Mouse (Mus musculus) midbrain, embryonic 11.5 days (tissue): ENCODE data around the gene Pmepa1. TPM values are rescaled to one million over a fixed set of nuclear protein-coding genes. Genes with fewer than 3 reads are reported as not detected.

ENCODE experiments used
- ATAC-seq: fragments of 200-750 bp; cut with Nextera tagmentation; 2 replicates; pipeline ENCODE4 v1.8.0; 2017; ENCODE audit warnings: moderate TSS enrichment, moderate library complexity; ENCODE audit not compliant: low FRiP score
- DNase-seq: peaks from one replicate; pipeline ENCODE4 v3.0.0; 2015; ENCODE audit warnings: low spot score; ENCODE audit errors: missing footprints
- H3K27ac ChIP-seq: fragments of 300-500 bp; sonication (generic); 2 replicates; pipeline ENCODE4 v1.5.1; 2014; ENCODE audit warnings: low read depth, low read length
- H3K27me3 ChIP-seq: fragments of 300-500 bp; sonication (generic); 2 replicates; pipeline ENCODE4 v1.6.1; 2014; ENCODE audit warnings: mild to moderate bottlenecking, low read length, moderate library complexity, mixed read lengths; ENCODE audit not compliant: control insufficient read depth, insufficient read depth
- H3K36me3 ChIP-seq: fragments of 300-500 bp; sonication (generic); 2 replicates; pipeline ENCODE4 v1.6.1; 2014; ENCODE audit warnings: mild to moderate bottlenecking, low read length, moderate library complexity, mixed read lengths; ENCODE audit not compliant: control insufficient read depth, insufficient read depth
- H3K4me1 ChIP-seq: fragments of 300-500 bp; sonication (generic); 2 replicates; pipeline ENCODE4 v1.6.1; 2014; ENCODE audit warnings: low read length; ENCODE audit not compliant: control insufficient read depth, insufficient read depth
- H3K4me2 ChIP-seq: fragments of 300-500 bp; sonication (generic); 2 replicates; pipeline ENCODE4 v1.6.1; 2014; ENCODE audit warnings: mild to moderate bottlenecking, moderate library complexity
- H3K4me3 ChIP-seq: fragments of 300-500 bp; sonication (generic); 2 replicates; pipeline ENCODE4 v1.5.1; 2014; ENCODE audit warnings: low read depth, low read length
- H3K9ac ChIP-seq: fragments of 300-500 bp; sonication (generic); 2 replicates; pipeline ENCODE4 v1.6.1; 2014; ENCODE audit warnings: low read length
- H3K9me3 ChIP-seq: fragments of 300-500 bp; sonication (generic); 2 replicates; pipeline ENCODE4 v1.6.1; 2016; ENCODE audit warnings: low read length; ENCODE audit not compliant: control insufficient read depth
- WGBS: fragments of 180-500 bp; shearing (Covaris S2); extraction: QIAGEN DNeasy Blood & Tissue Kit; methylation state at CpG from one replicate; pipeline ENCODE4 v1.1.7; 2014; 5-methylcytosine and 5-hydroxymethylcytosine counted together
- polyA plus RNA-seq: library from polyadenylated mRNA; unstranded; fragments of >200 nt; fragmentation: Nextera tagmentation; extraction: Ambion mirVana; gene quantifications from 2 replicates; pipeline ENCODE4 v1.2.1, GENCODE M21; 2014

Gene Pmepa1
- polyA plus RNA-seq, 1 experiment from 2014 or later = 3.4 TPM

DNA sequence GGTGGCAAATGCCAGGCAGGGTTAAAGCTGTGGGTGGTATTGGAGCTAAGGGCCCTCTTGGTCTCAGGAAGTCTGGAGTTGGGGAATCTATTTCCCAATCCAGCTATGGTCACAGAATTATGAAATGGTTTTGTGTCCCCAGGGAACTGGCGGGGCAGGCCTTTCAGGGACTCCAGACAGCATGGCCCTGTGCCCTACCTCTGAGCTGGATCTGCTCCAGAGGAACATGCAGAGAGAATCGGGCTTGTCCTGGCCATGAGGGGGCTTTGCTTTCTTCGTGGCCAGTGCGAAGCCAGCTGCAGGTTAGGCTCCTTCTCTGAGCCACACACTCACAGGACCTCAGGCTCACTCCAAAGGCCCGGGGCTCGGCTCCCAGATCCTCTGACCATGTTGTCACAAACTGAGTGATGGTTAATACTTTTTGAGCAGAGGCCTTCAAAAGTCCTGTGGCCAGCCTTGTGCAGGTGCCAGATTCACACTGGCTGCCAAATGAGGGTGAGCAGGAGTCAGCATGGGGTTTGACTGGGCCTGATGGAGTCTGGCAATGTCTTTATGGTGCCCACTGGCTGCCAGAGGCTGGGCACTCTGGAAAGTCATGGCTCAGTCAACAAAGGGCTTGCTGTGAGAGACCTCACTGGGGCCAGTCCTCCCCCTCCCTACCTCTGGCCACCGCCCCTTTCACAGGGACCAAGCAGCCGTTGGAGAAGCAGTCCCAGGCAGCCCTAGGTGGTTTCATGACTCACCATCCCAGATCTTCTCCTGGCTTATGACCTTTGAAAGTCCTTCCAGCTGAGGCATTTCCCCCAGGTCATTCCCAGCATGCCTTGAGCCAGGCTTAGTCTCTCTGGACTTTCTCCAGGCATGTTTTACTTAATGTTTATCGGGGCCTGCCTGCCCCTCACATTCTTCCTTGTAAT lies 4.9 kb upstream of the Pmepa1 start:
- no peaks in the 10 kb centered on the region for H3K9me3 ChIP-seq
- H3K4me2 ChIP-seq = no peak overlapping the region
- H3K36me3 ChIP-seq = no peaks in the 10 kb centered on the region
- H3K27me3 ChIP-seq = 0 out of 2 replicates have a peak, but pooled peaks cover 4% of the 10 kb centered on the region
- H3K4me3 ChIP-seq = no peak overlapping the region
- H3K27ac ChIP-seq = no peak overlapping the region
- ATAC-seq (no peak), DNase-seq (no peak)
- 76% methylated on average over 9 of the region's 9 CpGs for WGBS
- peaks cover 4% of the 10 kb centered on the region for H3K4me1 ChIP-seq
- H3K9ac ChIP-seq = no peak overlapping the region

DNA sequence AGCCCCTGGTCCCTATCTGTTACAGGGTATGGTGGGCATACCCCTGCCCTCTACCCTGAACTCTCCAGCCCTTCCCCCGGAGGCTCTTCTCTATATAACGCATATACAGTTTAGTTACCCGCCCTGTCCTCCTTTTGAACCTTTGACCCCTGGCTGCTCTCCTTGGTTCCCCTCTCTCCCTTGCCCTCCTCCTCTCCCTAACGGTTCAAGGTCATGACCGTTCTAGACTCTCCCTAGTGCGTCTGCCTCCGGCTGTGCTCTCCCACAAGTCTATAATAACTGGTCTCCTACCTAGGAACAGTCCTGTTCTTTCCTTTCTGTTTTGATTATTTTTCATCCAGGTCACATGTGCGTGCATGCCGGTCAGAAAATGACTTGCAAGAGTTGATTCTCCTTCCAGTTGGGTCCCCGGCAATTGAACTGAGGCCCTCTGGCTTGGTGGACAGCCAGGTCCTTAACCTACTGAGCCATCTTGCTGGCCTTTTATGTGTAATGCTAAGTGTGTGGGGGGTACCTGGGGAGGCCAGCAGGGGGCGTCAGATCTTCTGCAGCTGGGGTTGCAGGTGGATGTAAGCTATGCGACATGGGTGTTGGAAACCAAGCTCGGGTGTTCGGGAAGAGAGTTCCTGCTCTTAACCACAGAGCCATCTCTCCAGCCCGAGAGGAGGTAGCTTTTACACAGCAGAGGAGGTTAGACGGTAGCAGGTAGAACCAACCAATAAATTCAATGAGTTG lies 2.7 kb upstream of the Pmepa1 start:
- Histone ChIP-seq H3K4me1 (peaks cover 16% of the 10 kb centered on the region), H3K4me3 (no peak overlapping the region), H3K4me2 (no peak overlapping the region), H3K9ac (no peak overlapping the region), H3K36me3 (no peaks in the 10 kb centered on the region), H3K27me3 (peaks cover 4% of the 10 kb centered on the region; the same call in 1 of the 2 replicates), H3K27ac (no peak overlapping the region), H3K9me3 (no peaks in the 10 kb centered on the region)
- ATAC-seq (no peak), DNase-seq (no peak)
- 78% methylated on average over 16 of the region's 16 CpGs for WGBS

DNA sequence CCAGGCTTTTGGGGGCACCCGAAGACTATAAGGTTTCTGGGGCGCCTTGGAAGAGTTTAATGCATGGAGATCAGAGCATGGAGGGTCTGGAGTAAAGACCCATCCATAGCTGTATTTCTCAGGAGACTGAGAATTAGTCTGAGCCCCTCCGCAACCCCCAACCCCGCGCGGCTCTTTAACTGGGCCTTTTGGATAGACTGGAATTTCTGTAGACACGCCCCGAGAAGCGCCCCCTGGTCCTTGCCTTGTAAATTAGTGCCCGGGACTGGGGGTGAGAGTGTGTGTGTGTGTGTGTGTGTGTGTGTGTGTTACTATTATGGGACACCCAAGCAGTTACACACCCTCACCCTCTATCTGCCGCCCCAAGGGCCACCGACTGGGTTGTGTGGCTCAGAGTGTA lies 526 bp upstream of the Pmepa1 start:
- no peaks in the 10 kb centered on the region for H3K36me3 ChIP-seq
- WGBS = 7% methylated on average over 12 of the region's 12 CpGs
- peaks cover 4% of the 10 kb centered on the region; the same call in 1 of the 2 replicates for H3K27me3 ChIP-seq
- H3K27ac ChIP-seq = peak overlapping the region; percentile 54; the same call in 1 of the 2 replicates
- H3K9ac ChIP-seq = peak overlapping the region; percentile 98
- peak overlapping the region; percentile 62 for H3K4me2 ChIP-seq
- ATAC-seq = peak; percentile 45
- peaks cover 24% of the 10 kb centered on the region for H3K4me1 ChIP-seq
- peak overlapping the region; percentile 94 for H3K4me3 ChIP-seq
- H3K9me3 ChIP-seq = no peaks in the 10 kb centered on the region
- DNase-seq = no peak

DNA sequence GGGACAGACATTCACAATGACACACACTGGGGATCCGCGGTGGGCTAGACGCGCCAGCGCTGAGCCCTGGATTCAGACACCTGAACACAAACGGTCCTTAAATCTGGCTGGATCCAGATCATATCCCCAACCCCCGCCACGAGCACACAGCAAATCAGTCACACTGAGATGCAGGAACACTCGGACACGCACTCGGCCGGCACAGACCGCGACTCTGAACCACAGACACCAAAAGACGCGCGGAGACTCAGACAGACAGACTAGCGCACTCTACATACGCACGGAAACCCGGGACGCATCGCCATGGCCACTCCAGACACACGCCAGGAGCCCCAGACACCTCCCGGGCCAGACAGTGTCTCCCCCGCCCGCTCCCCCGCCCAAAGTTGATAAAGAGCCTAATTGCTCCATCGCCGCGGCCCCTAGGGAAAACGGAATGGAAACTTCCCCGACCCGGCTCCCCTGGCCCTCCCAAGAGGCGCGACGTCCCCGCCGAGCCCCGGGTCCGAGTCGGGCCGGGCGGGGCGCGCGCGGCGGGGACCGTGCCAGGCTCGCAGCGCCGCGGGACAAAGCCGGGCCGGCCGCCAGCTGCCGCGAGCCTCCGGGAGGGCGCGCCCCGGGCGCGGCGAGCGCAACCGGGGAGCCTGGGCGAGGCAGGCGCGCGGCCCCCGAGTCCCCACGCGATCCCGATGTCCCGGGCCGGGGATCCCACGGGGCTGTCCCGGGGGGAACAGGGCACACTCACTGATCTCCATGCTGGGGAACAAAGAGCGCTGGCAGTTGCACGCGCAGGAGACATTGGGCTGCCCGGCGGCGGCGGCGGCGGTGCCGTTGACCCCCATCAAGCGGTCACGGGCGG lies 761 bp downstream of the Pmepa1 start:
- ATAC-seq (peak; percentile 22), DNase-seq (peak; percentile 94)
- 1% methylated on average over 81 of the region's 93 CpGs for WGBS
- Histone ChIP-seq H3K4me3 (peak overlapping the region; percentile 94), H3K9ac (peak overlapping the region; percentile 98), H3K4me2 (peak overlapping the region; percentile 62), H3K9me3 (no peaks in the 10 kb centered on the region), H3K27me3 (peaks cover 4% of the 10 kb centered on the region; the same call in 1 of the 2 replicates), H3K36me3 (no peaks in the 10 kb centered on the region), H3K4me1 (peaks cover 24% of the 10 kb centered on the region), H3K27ac (peak overlapping the region; percentile 54)

DNA sequence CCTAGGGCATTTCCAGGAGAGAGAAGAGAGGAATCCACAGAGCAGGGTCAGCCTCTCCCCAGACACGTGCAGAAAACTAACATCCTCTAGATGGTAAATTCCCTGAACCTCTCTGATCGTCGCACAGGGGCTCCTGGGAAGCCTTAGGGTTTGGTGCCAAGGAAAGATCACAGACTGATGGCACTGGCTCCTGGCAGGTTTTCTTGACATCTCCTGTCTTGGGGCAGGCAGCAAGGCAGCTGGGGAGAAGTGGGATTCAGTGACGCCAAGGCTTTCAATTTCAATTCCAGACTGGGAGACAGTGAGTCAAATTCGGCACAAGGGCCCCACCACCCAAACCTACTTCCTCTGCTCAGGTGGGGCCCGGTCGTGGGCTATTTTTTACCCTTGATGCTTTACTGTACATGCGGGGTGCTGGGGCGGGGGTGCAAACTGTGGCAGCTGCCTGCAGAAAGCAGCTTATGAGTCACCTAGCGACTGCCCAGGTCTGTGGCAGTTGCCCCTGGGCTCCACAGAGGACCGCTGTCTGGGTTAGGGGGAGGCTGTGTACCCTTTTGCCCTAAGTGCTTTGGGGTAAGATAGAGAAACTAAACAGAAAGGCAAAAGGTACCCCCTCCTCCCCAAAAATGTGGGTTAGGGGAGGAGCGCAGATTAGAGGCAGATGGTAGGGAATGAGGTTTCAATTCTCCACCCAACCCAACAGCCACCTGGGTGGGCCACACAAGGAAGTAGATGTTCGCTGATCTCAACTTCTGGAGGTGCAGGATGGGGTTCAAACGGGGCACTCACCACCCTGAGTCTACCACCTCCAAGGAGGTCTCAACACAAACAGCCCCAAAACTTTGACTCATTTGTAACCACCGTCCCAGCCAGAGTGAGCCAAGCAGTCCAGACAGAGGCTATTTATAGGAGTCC lies 1.6 kb downstream of the Pmepa1 start:
- 13% methylated on average over 15 of the region's 15 CpGs for WGBS
- Histone ChIP-seq H3K4me1 (peaks cover 30% of the 10 kb centered on the region), H3K27me3 (peaks cover 4% of the 10 kb centered on the region; the same call in 1 of the 2 replicates), H3K36me3 (no peaks in the 10 kb centered on the region), H3K4me2 (peak overlapping the region; percentile 62), H3K9me3 (no peaks in the 10 kb centered on the region), H3K4me3 (peak overlapping the region; percentile 94), H3K9ac (peak overlapping the region; percentile 98), H3K27ac (no peak overlapping the region)
- DNase-seq (no peak), ATAC-seq (0 out of 2 replicates have a peak, but pooled peaks have one; percentile 1)

DNA sequence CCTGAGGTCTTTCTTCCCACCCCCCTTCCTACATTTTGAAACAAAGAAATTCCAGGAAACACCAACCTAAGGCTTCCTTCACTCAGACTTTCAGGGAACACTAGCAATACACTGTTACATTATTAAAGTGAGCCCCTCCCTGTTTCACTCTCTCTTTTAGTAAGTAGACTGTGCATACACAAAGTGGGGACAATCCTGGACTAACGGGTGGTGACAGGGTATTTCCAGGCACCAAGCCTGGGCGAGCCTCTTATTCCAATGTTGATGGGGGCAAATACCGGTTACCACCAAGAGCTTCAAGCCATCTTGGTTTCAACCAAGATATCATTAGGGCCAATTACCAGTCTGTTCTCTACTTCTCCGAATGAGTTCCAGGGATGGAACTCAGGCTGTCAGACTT lies 2.4 kb downstream of the Pmepa1 start:
- H3K27me3 ChIP-seq = peaks cover 4% of the 10 kb centered on the region; the same call in 1 of the 2 replicates
- peaks cover 30% of the 10 kb centered on the region for H3K4me1 ChIP-seq
- peak overlapping the region; percentile 62 for H3K4me2 ChIP-seq
- H3K27ac ChIP-seq = no peak overlapping the region
- ATAC-seq (no peak), DNase-seq (no peak)
- no peak overlapping the region for H3K4me3 ChIP-seq
- WGBS = 58% methylated on average over 4 of the region's 4 CpGs
- H3K36me3 ChIP-seq = no peaks in the 10 kb centered on the region
- no peaks in the 10 kb centered on the region for H3K9me3 ChIP-seq
- H3K9ac ChIP-seq = no peak overlapping the region

DNA sequence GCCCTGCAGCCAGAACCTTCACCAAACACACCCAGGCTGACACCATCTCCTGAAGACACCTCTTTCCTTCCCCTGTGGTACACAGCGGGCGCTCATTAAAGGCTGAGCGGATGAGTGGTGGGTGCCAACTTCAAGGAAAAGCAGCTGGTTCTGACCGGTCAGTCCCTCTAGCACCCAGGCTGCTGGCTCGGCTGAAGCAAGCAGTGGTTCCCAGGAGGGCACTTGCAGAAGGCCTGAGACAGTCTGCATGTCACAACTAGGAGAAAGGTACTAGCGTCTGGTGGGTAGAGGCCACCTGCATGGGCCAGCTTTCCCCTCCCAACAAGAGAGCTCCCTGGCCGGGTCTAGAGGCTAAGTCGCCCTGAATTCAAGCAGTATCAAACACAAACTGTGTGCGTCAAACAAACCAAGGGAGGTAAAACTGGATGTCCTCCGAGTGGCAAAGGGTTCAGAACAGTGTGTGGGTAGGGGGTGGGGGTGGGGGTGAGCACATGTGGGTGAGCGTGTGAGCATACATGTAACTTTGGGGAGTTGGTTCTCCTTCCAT lies 3.9 kb downstream of the Pmepa1 start:
- DNase-seq (no peak), ATAC-seq (no peak)
- no peak overlapping the region for H3K9ac ChIP-seq
- WGBS = 81% methylated on average over 11 of the region's 11 CpGs
- no peak overlapping the region for H3K4me3 ChIP-seq
- H3K36me3 ChIP-seq = no peaks in the 10 kb centered on the region
- H3K9me3 ChIP-seq = no peaks in the 10 kb centered on the region
- no peak overlapping the region for H3K27ac ChIP-seq
- H3K4me2 ChIP-seq = no peak overlapping the region
- H3K4me1 ChIP-seq = peaks cover 30% of the 10 kb centered on the region
- H3K27me3 ChIP-seq = no peaks in the 10 kb centered on the region; the same call in 1 of the 2 replicates
